Mouse (Mus musculus) embryonic facial prominence, embryonic 13.5 days (tissue): ENCODE data around the gene Tagln2. TPM values are rescaled to one million over a fixed set of nuclear protein-coding genes. Genes with fewer than 3 reads are reported as not detected.

Source experiments
- ATAC-seq: fragments of 200-750 bp; cut with Nextera tagmentation; 2 replicates; pipeline ENCODE4 v1.8.0; 2017; ENCODE audit warnings: low read depth; ENCODE audit not compliant: insufficient number of reproducible peaks, insufficient read depth, low FRiP score, low TSS enrichment
- H3K27ac ChIP-seq: fragments of 300-500 bp; sonication (generic); 2 replicates; pipeline ENCODE4 v1.5.1; 2015; ENCODE audit warnings: moderate library complexity, mild to moderate bottlenecking, inconsistent platforms
- H3K27me3 ChIP-seq: fragments of 300-500 bp; sonication (generic); 2 replicates; pipeline ENCODE4 v1.6.1; 2015; ENCODE audit warnings: mild to moderate bottlenecking, inconsistent platforms
- H3K36me3 ChIP-seq: fragments of 300-500 bp; sonication (generic); 2 replicates; pipeline ENCODE4 v1.6.1; 2015; ENCODE audit warnings: mild to moderate bottlenecking, inconsistent platforms
- H3K4me1 ChIP-seq: fragments of 300-500 bp; sonication (generic); 2 replicates; pipeline ENCODE4 v1.6.1; 2015; ENCODE audit warnings: inconsistent platforms
- H3K4me2 ChIP-seq: fragments of 300-500 bp; sonication (generic); 2 replicates; pipeline ENCODE4 v1.6.1; 2015; ENCODE audit warnings: moderate library complexity, mild to moderate bottlenecking, inconsistent platforms
- H3K4me3 ChIP-seq: fragments of 300-500 bp; sonication (generic); 2 replicates; pipeline ENCODE4 v1.5.1; 2015; ENCODE audit warnings: mild to moderate bottlenecking, inconsistent platforms
- H3K9ac ChIP-seq: fragments of 300-500 bp; sonication (generic); 2 replicates; pipeline ENCODE4 v1.6.1; 2015; ENCODE audit warnings: mild to moderate bottlenecking, inconsistent platforms
- H3K9me3 ChIP-seq: fragments of 300-500 bp; sonication (generic); 2 replicates; pipeline ENCODE4 v1.6.1; 2016; ENCODE audit warnings: inconsistent platforms
- WGBS: fragments of 180-500 bp; shearing (Covaris S2); methylation state at CpG from one replicate; pipeline ENCODE4 v1.1.7; 2015; ENCODE audit warnings: mixed read lengths; 5-methylcytosine and 5-hydroxymethylcytosine counted together
- polyA plus RNA-seq: library from polyadenylated mRNA; unstranded; fragments of >200 nt; fragmentation: Nextera tagmentation; extraction: Ambion mirVana; gene quantifications from 2 replicates; pipeline ENCODE4 v1.2.1, GENCODE M21; 2015

Gene Tagln2
- polyA plus RNA-seq, 1 experiment from 2014 or later = 135 TPM

DNA sequence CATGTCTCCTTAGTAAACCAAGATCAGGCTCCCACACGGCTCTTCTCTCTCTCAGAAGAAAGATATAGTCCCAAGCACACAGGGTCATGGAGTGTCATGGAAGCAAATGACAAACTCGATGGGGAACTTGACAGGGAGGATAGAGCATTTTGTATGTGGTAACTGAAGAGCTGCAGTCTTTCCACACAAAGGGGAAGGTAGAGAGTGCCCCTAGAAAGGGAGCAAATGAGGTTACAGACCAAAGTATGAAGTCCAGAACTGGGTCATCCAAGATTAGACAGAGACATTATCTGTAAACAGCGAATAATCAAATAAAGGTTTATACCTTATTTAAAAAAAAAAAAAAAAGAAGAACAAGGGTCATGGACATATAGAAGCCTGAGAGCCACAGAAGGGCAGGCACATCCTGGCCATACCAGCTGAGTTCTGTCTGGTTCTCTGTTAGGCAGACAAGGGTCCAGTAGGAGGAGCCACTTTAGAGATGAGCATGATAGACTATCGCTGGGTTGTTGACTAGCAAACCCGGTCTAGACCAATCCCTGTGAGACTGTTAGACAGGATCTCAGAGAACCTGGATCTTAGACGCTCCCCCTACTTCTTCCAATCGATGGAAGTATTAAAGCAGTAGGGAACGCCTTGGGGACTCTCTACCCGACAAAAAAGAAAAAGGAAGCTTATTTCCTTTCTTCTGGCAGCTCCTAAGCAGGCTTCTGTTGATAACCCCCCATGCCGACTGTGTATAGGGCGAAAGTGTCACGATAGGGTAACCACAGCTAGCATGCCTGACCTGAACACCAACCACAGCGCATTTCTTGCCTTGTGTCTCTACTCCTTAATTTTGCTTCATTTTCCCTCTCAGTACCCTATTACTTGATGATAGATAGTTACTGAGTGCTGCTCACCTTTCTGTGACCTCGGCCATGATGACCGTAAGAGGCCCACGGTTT lies 36.2 kb upstream of the Tagln2 start:
- Histone ChIP-seq H3K9me3 (no peaks in the 10 kb centered on the region), H3K4me1 (no peaks in the 10 kb centered on the region), H3K36me3 (no peaks in the 10 kb centered on the region), H3K27me3 (no peaks in the 10 kb centered on the region), H3K4me2 (no peak overlapping the region), H3K9ac (no peak overlapping the region), H3K27ac (no peak overlapping the region), H3K4me3 (no peak overlapping the region)
- no peak for ATAC-seq
- WGBS = 82% methylated on average over 16 of the region's 16 CpGs

- Histone ChIP-seq H3K9ac (no peak overlapping the region), H3K9me3 (no peaks in the 10 kb centered on the region), H3K4me1 (no peaks in the 10 kb centered on the region), H3K4me3 (no peak overlapping the region), H3K27me3 (no peaks in the 10 kb centered on the region), H3K27ac (no peak overlapping the region), H3K36me3 (no peaks in the 10 kb centered on the region), H3K4me2 (no peak overlapping the region)
- WGBS = 75% methylated on average over 11 of the region's 11 CpGs
- no peak for ATAC-seq
Observed at GRCm38 (mm10) chr1:172468301-172468877, 31.5 kb upstream of the Tagln2 start.

DNA sequence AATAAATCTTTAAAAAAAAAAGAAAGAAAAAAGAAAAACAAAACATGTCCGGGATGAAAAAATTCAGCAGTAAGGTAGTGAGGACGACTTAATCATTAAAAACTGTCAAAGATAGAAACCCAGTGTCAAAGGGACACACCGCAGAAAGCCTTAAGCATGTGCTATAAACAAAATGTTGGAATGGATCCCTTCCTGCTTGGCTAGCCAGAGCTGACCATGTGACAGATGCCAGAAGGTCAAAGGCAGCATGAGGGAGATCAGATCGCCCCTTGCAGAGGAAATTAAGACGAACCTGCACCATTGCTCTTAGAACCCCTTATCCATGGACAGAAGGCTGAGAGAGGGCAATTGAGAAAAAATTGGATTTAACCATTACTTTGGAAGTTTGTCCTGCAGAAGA lies 30.5 kb upstream of the Tagln2 start:
- ATAC-seq = no peak

DNA sequence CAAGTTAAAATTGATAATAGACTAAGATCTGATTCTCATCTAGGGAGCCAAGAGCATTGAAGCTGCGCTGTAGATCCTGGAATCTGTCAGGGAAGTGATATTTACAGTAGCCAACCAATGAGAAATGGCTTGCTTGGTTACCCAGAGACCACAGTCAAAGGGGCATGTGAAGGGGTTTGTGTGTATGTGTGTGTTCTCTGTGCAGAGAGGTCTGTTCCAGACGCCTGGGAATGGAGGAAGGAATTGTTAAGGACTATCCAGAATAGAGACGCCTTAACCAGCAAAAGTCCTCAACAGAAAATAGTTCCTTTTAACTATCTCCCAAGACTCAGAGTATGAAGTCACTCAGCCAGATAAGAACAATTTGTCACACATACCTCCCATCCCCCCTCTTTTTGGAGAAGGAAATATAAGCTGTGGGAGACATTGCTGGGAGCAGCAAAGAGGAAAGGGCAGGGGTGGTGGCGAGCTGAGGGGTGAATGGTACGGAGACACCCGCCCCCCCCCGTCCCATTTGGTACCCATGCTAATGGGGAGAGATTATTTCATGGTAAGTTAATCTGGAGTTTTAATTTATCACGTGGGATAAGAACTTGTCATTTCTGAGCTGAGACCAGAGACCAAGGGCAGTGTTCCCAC lies 29.9 kb upstream of the Tagln2 start:
- no peak overlapping the region for H3K4me2 ChIP-seq
- no peak overlapping the region for H3K27ac ChIP-seq
- H3K9ac ChIP-seq = no peak overlapping the region
- whole genome bisulfite sequencing = 61% methylated on average over 8 of the region's 8 CpGs
- H3K4me3 ChIP-seq = no peak overlapping the region
- no peaks in the 10 kb centered on the region for H3K9me3 ChIP-seq
- H3K27me3 ChIP-seq = no peaks in the 10 kb centered on the region
- no peak for ATAC-seq
- no peaks in the 10 kb centered on the region for H3K4me1 ChIP-seq
- H3K36me3 ChIP-seq = no peaks in the 10 kb centered on the region

More for the DNA sequence above, 30.5 kb upstream of the Tagln2 start:
- 79% methylated on average over 5 of the region's 5 CpGs for WGBS
- H3K4me3 ChIP-seq = no peak overlapping the region
- no peaks in the 10 kb centered on the region for H3K4me1 ChIP-seq
- H3K4me2 ChIP-seq = no peak overlapping the region
- no peaks in the 10 kb centered on the region for H3K9me3 ChIP-seq
- H3K27me3 ChIP-seq = no peaks in the 10 kb centered on the region
- H3K36me3 ChIP-seq = no peaks in the 10 kb centered on the region
- no peak overlapping the region for H3K27ac ChIP-seq
- no peak overlapping the region for H3K9ac ChIP-seq

GRCm38 (mm10) chr1:172472909-172473308 lies 26.9 kb upstream of the Tagln2 start:
- H3K27ac ChIP-seq = no peak overlapping the region
- ATAC-seq = no peak
- H3K27me3 ChIP-seq = no peaks in the 10 kb centered on the region

DNA sequence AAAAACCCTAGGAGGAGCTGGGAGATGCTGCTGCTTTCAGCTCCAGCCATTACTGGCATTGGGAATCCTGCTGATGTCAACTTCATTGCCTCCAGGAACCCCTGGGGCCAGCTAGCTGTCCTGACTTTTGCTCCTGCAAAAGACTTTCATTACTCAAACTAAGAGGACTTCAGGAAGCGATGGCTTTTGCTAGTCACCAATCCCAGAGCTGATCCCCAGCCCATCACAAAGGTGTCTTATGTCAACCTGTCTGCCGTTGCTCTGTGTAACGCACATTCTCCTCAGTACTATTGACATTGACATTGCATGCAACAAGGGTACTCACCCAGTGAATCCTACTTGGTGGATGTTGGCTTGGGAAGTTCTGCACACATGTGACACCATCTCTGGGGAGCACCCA lies 25.7 kb upstream of the Tagln2 start:
- no peaks in the 10 kb centered on the region for H3K4me1 ChIP-seq
- H3K27ac ChIP-seq = no peak overlapping the region
- no peaks in the 10 kb centered on the region for H3K9me3 ChIP-seq
- H3K36me3 ChIP-seq = no peaks in the 10 kb centered on the region
- no peak overlapping the region for H3K9ac ChIP-seq
- H3K4me2 ChIP-seq = no peak overlapping the region
- WGBS = 69% methylated on average over 3 of the region's 3 CpGs
- no peak overlapping the region for H3K4me3 ChIP-seq
- no peak for ATAC-seq
- no peaks in the 10 kb centered on the region for H3K27me3 ChIP-seq

More at GRCm38 (mm10) chr1:172472909-172473308, 26.9 kb upstream of the Tagln2 start:
- no peaks in the 10 kb centered on the region for H3K4me1 ChIP-seq
- H3K36me3 ChIP-seq = no peaks in the 10 kb centered on the region
- no peaks in the 10 kb centered on the region for H3K9me3 ChIP-seq
- H3K4me3 ChIP-seq = no peak overlapping the region
- no peak overlapping the region for H3K9ac ChIP-seq
- no peak overlapping the region for H3K4me2 ChIP-seq

DNA sequence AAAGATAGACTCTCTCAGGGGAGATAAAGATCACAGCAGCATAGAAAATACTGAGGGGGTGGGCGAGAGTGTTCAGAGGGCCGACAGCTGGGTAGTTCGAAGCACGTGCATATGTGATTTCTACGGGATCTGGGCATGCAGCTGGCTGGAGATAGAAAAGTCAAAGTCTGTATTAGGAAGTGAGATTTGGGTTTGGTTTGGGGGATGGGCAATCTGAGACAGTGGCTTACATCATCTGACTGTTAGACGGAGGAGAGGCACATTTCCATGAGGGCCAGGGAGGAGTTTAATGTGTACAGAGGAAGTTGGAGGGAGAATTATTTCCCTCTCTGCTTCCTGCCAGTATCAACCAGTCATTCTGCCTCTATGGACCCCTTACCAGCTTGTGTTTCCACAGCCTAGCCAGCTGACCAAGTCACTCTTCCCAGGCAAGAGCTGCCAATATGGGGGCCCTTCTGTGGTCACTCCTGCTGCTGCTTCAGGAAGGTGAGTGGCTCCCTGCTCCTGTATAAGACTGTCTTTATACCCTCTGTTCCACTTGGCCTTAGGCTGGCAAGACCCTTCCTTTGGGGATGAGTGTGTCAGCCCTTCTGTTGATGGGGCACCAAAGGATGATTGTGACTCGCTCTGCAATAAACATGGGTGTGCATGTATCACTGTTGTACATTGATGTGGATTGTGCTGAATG lies 24.6 kb upstream of the Tagln2 start, which contains the start of gene Slamf9:
Gene Slamf9, plus strand, starts transcription at position 305 of the 688 bp plus-strand sequence.
- Histone ChIP-seq H3K9me3 (no peaks in the 10 kb centered on the region), H3K36me3 (no peaks in the 10 kb centered on the region), H3K9ac (no peak within 1 kb of the TSS), H3K4me1 (no peaks in the 10 kb centered on the region), H3K4me2 (no peak within 1 kb of the TSS), H3K27ac (no peak within 1 kb of the TSS), H3K4me3 (no peak within 1 kb of the TSS), H3K27me3 (no peaks in the 10 kb centered on the region)
- 62% methylated on average over 7 of the region's 7 CpGs for WGBS
- ATAC-seq = no peak

- no peak overlapping the region for H3K9ac ChIP-seq
- peaks cover 10% of the 10 kb centered on the region for H3K4me1 ChIP-seq
- H3K27ac ChIP-seq = no peak overlapping the region
- H3K4me2 ChIP-seq = no peak overlapping the region
- H3K27me3 ChIP-seq = no peaks in the 10 kb centered on the region
- H3K9me3 ChIP-seq = no peaks in the 10 kb centered on the region
- no peak overlapping the region for H3K4me3 ChIP-seq
- ATAC-seq = no peak
- 77% methylated on average over 5 of the region's 5 CpGs for WGBS
- no peaks in the 10 kb centered on the region for H3K36me3 ChIP-seq
Observed at GRCm38 (mm10) chr1:172478020-172478419, 21.8 kb upstream of the Tagln2 start.

GRCm38 (mm10) chr1:172480376-172480775 lies 19.5 kb upstream of the Tagln2 start:
- 91% methylated on average over 4 of the region's 4 CpGs for WGBS
- no peaks in the 10 kb centered on the region for H3K27me3 ChIP-seq
- no peak for ATAC-seq

DNA sequence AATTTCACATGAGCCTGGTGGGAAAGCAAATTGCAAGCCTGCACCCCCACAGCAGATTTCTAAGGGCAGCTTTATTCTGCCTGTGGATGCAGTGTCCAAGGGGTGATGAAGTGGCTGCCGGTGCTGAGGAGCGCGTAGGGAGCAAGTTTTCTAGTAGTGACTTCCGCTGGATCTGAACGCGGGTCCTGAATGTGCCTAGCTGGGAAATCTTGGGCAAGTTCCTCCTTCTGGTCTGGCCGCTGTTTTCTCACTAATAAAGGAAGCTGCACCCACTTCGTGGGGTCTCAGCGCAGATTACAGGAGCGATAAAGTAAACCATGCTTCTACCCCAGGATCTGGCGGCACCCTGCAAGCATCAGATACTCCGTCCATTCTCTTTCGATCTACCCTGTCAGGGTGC lies 18.7 kb upstream of the Tagln2 start:
- peaks cover 4% of the 10 kb centered on the region; the same call in 1 of the 2 replicates for H3K36me3 ChIP-seq
- WGBS = 12% methylated on average over 13 of the region's 13 CpGs
- H3K27ac ChIP-seq = peak overlapping the region; percentile 68; the same call in 1 of the 2 replicates
- H3K9me3 ChIP-seq = no peaks in the 10 kb centered on the region
- peaks cover 41% of the 10 kb centered on the region for H3K4me1 ChIP-seq
- no peaks in the 10 kb centered on the region for H3K27me3 ChIP-seq
- H3K9ac ChIP-seq = peak overlapping the region; percentile 78
- H3K4me2 ChIP-seq = peak overlapping the region; percentile 77
- peak overlapping the region; percentile 69 for H3K4me3 ChIP-seq
- no peak for ATAC-seq

More at GRCm38 (mm10) chr1:172480376-172480775, 19.5 kb upstream of the Tagln2 start:
- Histone ChIP-seq H3K4me3 (no peak overlapping the region), H3K27ac (no peak overlapping the region), H3K4me2 (no peak overlapping the region), H3K36me3 (peaks cover 4% of the 10 kb centered on the region; the same call in 1 of the 2 replicates), H3K4me1 (peaks cover 34% of the 10 kb centered on the region), H3K9ac (no peak overlapping the region), H3K9me3 (no peaks in the 10 kb centered on the region)
